Mouse (Mus musculus): ENCODE data around the gene Runx2. TPM values are rescaled to one million over a fixed set of nuclear protein-coding genes. Genes with fewer than 3 reads are reported as not detected.

The Runx2 gene
- total RNA-seq (2021): 10 to 100 TPM; 11.6 to 29.5 TPM
- long read RNA-seq, experiment 1, partial matches to known transcripts: 0 of 3 reads
- long read RNA-seq, experiment 1, other reads (novel, unspliced or antisense): 3 of 3 reads
- long read RNA-seq, experiment 2, partial matches to known transcripts: 0 of 3 reads
- long read RNA-seq, experiment 2, other reads (novel, unspliced or antisense): 3 of 3 reads

DNA sequence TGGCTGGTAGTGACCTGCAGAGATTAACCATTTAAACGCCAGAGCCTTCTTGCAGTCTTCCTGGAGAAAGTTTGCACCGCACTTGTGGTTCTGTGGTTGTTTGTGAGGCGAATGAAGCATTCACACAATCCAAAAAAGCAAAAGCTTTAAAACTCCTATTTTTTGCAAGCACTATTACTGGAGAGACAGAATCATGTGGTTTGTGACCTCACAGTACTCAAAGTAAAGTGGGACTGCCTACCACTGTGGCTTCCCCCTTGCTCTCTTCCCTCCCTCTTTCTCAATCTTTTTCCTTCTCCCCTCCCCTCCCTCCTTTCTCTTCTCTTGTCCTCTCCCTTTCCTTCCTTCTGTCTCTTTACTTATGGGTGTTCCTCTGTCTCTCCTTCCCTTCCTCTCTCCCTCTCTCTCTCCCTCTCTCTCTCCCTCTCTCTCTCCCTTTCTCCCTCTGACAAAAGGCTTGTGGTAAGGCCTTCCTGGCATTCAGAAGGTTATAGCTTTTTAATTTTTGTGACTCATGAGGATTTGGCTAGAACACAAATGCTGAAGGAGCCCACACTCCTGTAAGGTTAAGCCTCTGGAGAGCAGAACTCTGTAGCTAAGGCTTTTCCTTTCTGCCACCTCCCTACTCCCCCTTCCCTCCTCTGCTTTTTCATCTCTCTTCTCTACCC is at the start of gene Runx2:
Gene Runx2 (minus strand): TSS at position 290 of the 668 bp plus-strand sequence.
- no peak for DNase-seq (ENCODE audit: low spot score in 2 of 2)

DNA sequence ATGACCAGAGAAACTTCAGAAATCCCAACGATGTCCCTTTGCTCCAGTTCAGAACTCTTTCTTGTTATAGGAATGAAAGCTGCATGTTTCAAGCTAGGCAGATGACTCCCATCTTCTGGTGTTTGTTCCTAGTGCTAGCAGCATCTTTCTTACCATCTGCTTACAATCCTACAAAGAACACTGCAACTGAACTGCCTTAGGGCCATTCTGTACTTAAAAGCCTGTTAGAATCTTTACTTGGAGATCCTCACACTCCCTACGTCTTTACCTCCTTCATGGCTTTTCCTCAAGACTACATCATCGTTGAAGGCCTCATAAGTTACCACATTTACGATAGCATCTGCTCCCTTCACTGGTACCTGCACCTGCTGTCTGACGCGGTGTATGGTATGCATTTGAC is 48.6 kb upstream of the Runx2 start:
- DNase-seq (ENCODE audit: low spot score in 2 of 2): no peak

DNA sequence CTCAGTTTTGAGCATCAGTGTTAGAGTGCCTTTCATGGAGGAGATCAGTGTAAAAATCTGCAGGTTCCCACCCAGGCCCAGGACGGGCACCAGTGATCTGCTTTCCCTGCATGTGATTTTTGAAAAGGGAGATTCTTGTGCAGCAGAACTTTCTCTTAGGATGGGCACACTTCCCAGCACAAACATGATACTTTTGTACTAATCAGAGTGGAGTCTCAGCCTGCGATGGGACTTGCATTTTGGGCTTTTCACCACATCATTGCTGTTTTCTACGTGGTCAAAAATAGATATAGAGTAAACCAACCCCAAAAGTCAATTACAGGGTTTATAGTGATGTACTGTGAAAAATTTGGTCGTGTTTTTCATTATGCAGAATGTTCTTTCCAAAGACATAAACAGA is 27.6 kb upstream of the Runx2 start:
- no peak for DNase-seq (ENCODE audit: low spot score in 2 of 2)

DNA sequence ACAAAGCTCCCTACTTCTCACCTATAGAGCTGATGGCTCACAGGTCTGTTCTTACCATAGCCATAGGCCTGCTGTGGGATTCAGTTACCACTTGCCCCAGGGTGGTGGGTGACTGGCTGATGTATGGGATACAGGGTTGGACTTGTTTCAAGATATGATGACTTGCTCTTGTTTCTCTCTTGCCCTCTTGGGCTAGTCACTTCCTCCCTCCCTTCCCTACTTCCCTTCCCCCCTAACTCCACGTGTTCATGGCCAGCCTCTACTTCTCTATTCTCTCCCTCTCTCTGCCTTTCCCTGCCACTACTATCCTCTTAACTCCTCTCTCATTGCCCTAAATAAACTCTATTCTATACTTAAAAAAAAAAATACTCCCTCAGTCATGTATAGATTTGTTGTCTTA is 16.6 kb upstream of the Runx2 start:
- no peak for DNase-seq (ENCODE audit: low spot score in 2 of 2)

DNA sequence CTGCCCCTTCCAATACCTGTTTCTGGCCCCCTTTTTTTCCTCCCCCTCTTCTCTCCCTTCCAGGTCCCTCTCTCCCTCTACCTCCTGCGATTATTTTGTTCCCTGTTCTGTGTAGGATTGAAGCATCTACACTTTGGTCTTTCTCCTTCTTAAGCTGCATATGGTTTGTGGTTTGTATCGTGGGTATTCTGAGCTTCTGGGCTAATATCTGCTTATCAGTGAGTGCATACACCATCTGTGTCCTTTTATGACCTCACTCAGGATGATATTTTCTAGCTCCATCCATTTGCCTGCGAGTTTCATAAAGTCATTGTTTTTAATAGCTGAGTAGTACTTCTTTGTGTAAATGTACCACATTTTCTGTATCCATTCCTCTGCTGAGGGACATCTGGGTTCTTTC is 15.0 kb upstream of the Runx2 start:
- DNase-seq (ENCODE audit: low spot score in 2 of 2): no peak

DNA sequence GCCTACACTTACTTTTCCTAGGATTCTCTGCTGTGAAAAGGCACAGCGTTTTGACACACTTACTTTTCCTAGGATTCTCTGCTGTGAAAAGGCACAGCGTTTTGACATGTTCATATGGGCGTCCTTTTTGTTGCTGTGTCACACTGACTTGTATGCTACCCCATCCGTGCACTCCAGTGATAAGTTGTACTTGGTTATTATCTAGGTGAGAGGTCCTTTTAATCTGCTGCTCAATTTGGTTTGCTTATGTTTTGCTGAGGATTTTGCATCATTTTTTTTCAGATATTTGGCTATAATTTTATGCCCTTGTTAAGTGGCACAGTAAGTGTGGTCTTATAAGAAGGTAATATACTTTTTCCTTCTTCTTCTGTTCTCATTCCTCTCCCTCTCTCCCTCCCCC is 13.4 kb upstream of the Runx2 start:
- no peak for DNase-seq (ENCODE audit: low spot score in 2 of 2)

DNA sequence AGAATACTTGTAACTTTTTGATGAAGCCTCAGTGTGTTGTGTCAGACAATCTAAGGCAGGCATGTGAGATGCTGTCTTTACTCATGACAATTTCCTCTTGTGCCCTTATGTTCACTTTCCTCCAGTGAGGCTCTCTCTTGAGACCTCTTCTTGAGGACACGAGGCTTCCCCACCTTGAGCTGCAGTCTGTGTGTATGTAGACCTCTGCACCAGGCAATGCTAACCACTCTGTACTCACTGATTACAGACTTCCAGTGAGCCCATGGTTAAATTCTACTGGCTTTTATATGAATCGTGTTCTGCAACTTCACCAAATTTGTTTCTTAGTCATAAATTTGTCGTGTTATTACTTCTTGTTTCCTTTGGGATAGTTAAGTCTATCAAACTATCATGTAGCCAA is 12.5 kb upstream of the Runx2 start:
- no peak for DNase-seq (ENCODE audit: low spot score in 2 of 2)

DNA sequence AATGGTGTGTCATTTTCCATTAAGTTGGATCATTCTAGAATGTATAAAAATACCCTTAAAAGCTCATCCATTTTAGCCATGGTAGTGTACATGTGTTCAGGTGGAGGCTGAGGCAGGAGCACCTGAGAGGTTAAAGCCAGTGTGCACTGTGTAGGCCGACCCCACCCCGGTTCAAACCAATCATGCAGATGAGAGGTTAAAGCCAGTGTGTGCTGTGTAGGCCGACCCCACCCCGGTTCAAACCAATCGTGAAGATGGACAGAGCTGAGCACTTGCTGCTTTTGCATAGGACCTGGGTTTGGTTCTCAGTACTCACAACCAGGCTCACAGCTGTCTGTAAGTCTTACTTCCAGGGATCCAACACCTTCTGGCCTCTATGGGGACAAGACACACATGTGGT is 7.3 kb upstream of the Runx2 start:
- no peak for DNase-seq (ENCODE audit: low spot score in 2 of 2)

DNA sequence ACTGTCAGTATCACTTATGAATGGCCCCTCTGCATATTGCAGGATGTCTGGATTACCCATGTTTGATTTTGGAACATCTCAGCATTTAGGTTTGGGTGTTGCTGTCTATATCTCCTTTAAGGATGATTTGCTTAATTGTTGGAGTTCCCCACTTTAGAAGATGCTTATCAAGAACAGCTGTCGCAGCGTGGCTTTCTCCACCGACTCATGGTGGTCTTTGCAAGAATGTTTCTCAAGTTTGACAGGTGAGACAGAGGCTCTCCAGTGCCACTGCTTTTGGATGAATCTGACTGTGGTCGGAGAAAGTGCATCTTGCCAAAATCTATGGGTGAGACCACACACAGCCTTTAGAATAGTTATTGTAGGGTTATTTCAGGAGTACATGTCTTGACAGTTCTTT is 5.2 kb upstream of the Runx2 start:
- no peak for DNase-seq (ENCODE audit: low spot score in 2 of 2)

DNA sequence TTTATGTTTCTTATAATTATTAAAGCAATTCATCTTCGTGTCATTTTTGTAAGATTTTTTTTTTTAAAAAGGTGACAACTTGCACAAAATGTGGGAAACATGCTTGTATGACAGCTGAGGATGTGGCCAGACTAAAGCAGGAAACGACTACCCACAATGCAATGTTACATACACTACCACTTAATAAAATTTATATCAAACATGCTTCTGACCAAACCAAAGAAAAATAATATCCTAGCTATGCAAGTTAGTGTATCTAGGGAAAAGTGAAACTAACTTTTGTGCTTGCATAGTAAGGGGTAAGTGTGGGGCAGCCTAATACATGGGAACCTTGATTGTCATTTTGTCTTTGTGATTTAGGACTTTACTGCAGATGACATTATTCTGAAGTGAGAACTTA is 4.2 kb upstream of the Runx2 start:
- DNase-seq (ENCODE audit: low spot score in 2 of 2): no peak

DNA sequence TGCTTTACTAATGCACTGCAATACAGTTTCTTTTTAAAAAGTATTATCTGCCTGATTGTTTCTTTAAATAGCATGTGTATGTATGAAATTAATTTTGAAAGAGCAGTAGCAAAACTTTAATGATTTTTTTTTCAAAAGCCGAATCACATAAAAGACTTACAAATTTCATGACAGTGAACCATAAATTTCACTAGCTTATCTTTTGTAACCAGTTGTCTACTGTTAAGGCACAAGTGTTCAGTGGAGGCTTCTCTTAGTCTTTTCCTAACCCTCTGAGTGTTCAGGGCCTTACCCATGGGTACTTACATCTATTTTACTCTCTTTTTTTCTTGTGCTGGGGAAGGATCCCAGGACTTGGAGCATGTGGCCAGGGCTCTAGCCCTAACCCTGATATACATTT is 7.6 kb downstream of the Runx2 start:
- no peak for DNase-seq (ENCODE audit: low spot score in 2 of 2)

DNA sequence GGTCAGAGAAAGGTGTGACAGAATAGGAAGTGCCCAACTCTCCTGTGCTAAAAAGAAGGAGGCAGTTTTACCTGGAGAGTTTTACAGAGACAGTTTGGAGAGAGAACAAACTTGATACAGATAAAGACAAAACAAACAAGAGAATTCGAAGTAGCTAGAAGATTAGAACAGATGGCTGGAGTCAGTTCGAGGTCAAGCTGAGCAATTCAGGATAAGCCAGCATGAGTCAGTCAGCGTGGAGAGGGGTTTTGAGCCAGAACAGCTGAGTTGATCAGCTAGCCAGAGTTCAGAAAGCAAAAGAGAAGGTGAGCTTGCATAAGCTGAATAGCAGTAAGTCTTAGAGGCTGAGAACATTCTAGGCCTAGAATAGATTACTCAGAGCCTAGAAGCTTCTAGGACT is 17.3 kb downstream of the Runx2 start:
- DNase-seq (ENCODE audit: low spot score in 2 of 2): no peak

DNA sequence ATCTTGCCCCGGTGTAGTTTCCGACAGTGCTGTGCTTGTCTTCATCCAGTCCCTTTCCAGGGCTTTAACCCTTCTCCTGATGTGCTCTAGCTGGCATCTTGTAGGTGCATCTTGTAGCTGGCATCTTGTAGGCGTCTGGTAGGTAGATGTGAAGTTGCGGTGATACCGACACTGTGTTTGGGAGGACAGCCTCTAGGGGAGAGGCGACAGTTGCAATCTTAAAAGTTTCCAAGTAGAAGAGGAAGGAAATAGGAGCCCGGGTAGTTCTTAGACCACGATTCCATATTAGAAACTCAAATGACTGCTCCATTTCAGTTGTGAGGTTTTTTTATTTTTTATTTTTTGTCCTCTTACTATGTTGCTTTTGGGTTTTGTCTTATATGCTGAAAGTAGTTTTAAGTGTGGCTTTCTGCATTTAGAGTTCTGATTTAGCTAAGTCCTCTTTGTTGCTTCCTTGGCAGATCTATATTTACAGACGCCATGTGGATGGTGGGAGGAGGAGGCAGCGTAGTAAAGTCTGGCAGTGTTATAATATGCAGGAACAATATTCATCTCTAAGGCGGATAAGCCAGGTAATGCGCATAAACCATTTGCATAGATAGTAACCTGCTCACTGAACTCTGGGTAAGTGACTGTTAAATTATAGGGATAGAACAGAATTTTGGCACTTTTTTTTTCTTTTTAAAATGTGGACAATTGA is 22.2 kb downstream of the Runx2 start:
- no peak for DNase-seq (ENCODE audit: low spot score in 2 of 2)

DNA sequence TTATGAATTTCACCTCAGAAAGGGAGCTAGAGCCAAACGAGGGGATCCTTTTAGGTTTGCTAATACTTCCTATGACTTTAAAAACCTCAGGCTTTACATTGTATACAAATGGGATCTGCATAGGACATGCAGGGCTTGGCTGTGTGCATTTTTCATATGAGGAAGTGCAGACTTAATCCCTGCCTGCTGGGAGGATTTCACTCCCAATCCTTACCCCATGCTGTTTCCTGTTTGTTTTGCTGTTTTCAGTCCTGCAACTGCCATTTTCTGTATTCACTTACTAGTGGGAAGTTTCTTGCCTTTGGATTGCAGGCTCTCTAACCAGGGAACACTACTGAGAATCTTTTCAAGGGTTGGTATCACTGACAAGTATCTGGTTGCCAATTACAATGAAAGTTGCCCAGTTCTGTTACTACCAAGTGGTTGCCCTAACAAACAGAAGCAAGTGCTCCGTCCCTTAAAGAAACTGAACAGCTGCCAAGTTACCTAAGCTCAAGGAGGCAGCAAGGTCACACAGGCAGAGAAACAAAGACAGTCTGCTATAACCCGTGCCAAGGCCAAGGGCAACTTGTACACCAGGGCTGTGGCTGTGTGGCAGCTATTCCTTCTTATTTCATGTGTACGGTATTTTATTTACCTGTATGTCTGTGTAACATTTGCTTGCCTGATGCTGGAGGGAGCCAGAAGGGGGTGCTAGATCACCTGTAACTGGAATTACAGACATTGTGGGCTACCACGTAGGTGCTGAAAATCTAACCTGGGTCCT is 25.4 kb downstream of the Runx2 start:
- no peak for DNase-seq (ENCODE audit: low spot score in 2 of 2)

DNA sequence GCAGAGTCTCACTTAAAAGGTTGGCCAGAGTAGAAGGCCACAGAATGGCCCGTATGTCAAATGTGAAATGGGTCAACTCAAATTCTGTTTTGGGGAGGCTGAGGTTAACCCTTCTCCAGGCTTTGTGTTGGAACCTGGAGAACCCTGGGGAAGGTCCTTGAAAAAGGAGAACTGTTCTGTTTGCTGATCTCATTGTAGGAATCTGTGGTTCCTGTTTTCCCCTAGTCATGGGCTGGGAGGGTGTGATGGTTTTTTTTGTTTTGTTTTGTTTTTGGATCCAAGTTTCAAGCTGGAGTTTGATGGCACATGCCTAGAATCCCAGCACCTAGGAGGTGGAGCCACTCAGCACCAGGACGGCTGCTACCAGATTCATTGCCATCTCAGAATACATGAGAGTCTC is 31.5 kb downstream of the Runx2 start:
- DNase-seq (ENCODE audit: low spot score in 2 of 2): no peak

DNA sequence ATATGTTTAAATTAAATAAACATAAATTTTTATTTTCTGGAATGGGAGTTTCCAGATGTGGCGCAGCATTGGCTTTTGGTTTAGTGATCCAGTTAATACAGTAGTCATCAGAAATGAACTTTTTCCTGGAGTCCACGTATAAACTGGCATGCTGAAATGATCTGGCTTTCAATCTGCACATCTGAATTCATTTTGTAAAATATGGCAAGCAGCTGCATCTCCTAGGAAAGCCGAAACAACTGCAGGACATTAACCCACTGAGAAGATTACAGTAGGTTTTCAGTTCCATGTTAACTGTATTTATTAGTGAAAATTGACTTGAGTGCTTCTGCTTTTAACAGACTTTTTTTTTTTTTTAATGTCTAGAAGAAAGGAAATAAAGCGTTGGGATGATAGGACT is 32.2 kb downstream of the Runx2 start:
- no peak for DNase-seq (ENCODE audit: low spot score in 2 of 2)

DNA sequence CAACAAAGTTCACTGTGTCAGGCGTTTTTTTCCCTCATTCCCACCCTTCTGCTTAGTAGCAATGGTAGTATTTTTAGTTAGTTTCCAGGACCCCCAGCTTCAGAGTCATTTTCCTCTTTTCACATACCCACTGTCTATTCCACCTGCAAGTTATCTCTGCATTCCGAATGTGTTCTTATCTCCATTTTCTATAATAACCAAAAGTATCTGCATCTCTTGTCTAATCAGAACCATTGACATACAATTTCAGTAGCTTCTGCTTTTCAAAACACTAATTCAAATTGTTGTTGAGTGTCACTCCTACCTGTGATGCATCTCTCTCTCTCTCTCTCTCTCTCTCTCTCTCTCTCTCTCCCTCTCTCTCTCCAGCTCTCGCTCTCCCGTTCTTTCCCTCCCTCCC is 34.2 kb downstream of the Runx2 start:
- DNase-seq (ENCODE audit: low spot score in 2 of 2): no peak

DNA sequence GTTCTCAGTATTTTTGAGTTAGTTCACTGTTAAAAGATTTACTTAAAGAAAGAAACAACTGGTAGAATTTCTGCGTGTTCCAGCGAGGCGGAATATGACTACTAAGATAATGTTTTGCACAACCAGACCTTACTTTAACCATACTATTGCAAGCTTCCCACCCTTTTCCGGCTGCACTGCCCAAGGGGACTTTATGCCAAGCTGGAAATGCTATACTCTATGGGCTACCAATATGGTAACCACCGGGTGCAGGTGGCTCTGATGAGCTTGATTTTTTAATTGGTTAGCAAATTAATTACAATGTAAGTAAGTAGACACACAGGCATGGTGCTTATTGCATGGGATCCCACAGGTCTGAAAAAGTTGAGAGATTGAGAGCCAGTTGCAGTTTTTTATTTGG is 36.5 kb downstream of the Runx2 start:
- no peak for DNase-seq (ENCODE audit: low spot score in 2 of 2)

DNA sequence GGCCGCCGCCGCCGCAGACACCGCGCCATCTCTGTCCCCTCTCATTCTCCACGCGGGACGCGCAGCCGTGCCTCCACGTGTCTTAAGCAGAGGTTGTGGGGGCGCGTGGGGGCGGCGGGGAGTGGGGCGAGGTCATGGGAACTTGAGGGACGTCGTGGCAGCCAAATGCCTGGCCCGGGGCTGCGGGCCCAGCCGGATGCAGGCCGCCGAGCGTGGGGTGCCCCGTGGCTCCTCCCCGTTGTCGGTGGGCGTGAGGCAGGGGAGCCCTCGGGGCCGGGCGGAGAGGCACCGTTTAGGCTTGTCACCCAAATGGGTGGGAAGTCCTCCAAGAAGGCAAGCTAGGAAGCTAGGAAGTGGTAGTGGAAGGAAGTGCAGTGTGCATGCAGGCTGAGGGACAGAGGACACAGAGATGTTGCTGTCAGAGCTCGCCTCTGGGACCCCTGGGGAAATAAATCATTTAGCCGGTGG is 37.2 kb downstream of the Runx2 start:
- peak; percentile 65 to 69 for DNase-seq (ENCODE audit: low spot score in 2 of 2)

DNA sequence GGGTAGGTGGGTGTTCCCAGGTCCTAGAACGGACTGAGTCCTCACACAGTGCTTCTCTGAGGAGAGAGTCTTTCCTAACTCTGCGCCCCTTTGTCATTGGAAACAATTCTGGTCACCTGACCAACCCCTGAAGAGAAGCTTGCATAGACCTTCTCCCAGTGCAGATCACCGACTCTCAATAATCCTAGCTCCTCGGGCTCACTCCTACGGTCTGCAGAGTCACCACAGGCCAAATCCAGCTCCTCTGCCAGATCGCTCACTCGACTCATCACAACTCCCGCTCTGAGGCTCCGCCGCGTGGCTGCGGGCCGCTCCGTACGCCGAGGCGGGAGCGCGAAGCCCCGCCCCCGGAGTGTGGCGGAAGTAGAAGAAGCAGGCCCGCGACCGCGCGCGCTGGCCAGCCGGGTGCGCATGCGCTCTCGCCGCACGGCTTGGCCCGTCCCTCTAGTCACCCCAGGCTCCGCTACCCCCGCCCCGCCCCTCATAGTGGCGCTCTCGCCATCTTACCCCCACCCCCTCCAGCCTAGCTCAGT is 37.8 kb downstream of the Runx2 start, which contains the start of gene Supt3:
Gene Supt3 (plus strand): TSS at position 415 of the 533 bp plus-strand sequence.
- peak; percentile 99 for DNase-seq (ENCODE audit: low spot score in 2 of 2)

DNA sequence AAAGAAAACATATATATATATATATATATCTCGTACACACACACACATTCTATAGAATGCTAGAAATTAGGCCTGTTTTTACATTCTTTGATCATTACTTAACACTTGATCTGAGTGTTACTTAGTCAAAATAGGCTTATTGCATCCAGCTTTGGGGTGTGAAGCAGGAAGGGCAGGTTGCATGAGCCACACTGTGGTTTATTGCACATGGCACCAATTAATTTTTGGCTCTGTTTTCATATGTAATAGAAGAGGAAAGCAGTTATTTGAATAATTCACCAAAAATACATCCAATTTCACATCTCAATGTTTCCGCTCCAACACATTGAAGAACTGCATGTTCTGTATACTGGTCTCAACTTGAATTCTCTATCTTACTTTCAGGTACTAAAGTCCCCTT is 42.0 kb downstream of the Runx2 start:
- no peak for DNase-seq (ENCODE audit: low spot score in 2 of 2)
